In the genomic region with DNA sequence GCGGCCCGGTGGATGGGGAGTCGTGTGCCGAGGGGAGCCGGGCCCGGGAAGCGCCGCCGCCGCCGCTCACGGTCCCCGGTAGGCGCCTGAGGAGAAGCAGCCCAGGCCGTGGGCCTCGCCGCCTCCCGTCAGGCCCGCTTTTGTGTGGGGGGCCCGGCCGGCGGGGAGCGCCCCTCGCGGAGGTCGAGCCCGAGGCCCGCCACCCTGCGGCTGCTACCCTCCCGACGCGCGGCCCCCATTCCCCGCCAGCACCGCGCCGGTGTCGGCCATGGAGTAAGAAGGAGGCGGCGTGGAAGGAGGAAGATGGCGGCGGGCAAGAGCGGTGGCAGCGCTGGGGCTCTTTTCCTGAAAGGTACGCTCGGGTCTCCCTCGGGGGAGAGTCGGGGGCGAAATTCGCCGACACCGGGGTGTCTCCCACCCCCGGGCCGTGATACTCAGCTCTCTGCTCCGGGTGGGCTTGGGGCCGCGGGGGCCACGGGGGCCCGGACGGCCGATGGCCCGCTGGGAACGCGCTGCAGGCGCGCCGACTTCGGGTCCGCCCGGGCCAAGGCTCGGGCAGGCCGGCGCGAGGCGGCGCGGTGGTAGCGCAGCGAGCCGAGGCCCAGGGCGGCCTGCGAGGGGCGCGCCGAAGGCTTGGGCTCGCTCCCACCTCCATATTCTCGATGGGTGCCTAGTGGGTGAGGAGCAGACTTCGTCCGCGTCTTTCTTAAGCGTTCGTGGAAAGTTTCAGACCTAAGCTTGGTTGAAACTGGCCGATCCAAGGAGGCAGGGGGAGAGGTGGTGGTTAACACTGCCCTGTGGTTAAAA, we compare ENCODE assay signal across 8 mouse cellular contexts. TPM values are rescaled to one million over a fixed set of nuclear protein-coding genes. Genes with fewer than 3 reads are reported as not detected.
DNase-seq lines count a peak whose midpoint lies in the region; ATAC-seq lines count a peak whose summit lies in the region.

No protein-coding gene starts in this region.

- 0 out of 2 replicates have a peak, but pooled peaks cover 5% of the 10 kb centered on the region for H3K36me3 ChIP-seq in embryonic facial prominence, embryonic 10.5 days (replicated peaks)
- no peaks in the 10 kb centered on the region for H3K36me3 ChIP-seq in limb, embryonic 11.5 days (ENCODE audit: control insufficient read depth, insufficient read depth, low read length)
- H3K36me3 ChIP-seq in midbrain, embryonic 12.5 days, result no peaks in the 10 kb centered on the region

- peak overlapping the region; percentile 43 for H3K4me2 ChIP-seq in limb, embryonic 11.5 days (ENCODE audit: low read depth, severe bottlenecking)
- H3K4me2 ChIP-seq in midbrain, embryonic 12.5 days (replicated peaks), result peak overlapping the region; percentile 56

- WGBS in embryonic facial prominence, embryonic 10.5 days, result under 1% methylated on average over 89 of the region's 93 CpGs
- under 1% methylated on average over 71 of the region's 93 CpGs for WGBS in limb, embryonic 11.5 days
- under 1% methylated on average over 84 of the region's 93 CpGs for WGBS in midbrain, embryonic 12.5 days

- H3K4me3 ChIP-seq in embryonic facial prominence, embryonic 10.5 days, result peak overlapping the region; percentile 97
- H3K4me3 ChIP-seq in limb, embryonic 11.5 days (ENCODE audit: low read depth, low read length), result peak overlapping the region; percentile 93
- peak overlapping the region; percentile 90 for H3K4me3 ChIP-seq in midbrain, embryonic 12.5 days

- ATAC-seq in limb, embryonic 11.5 days (ENCODE audit: insufficient number of reproducible peaks, low FRiP score, low TSS enrichment, low read depth), result peak; percentile 84
- peak; percentile 88 for ATAC-seq in midbrain, embryonic 12.5 days (ENCODE audit: low FRiP score, low read depth)

- H3K27me3 ChIP-seq in embryonic facial prominence, embryonic 10.5 days (replicated peaks; ENCODE audit: low read depth, poor library complexity, severe bottlenecking), result no peaks in the 10 kb centered on the region
- no peaks in the 10 kb centered on the region for H3K27me3 ChIP-seq in limb, embryonic 11.5 days (ENCODE audit: control insufficient read depth, insufficient read depth, low read length)
- H3K27me3 ChIP-seq in midbrain, embryonic 12.5 days, result no peaks in the 10 kb centered on the region

- peak; percentile 79 for DNase-seq in adrenal gland, postnatal 10 days
- peak; percentile 81 for DNase-seq in embryonic facial prominence, embryonic 10.5 days (ENCODE audit: low spot score)
- DNase-seq in heart, adult 11 months, result peak; percentile 96
- DNase-seq in kidney, adult 11 months, result peak; percentile 49
- DNase-seq in limb, embryonic 11.5 days (ENCODE audit: low spot score), result peak; percentile 81
- DNase-seq in right cerebral cortex, postnatal 4 days, result peak; percentile 65
- peak; percentile 66 to 73 for DNase-seq in urinary bladder, postnatal 4 days (ENCODE audit: low spot score in 2 of 2)

- H3K9ac ChIP-seq in limb, embryonic 11.5 days (ENCODE audit: low read length), result peak overlapping the region; percentile 99
- H3K9ac ChIP-seq in midbrain, embryonic 12.5 days (replicated peaks), result peak overlapping the region; percentile 99

- H3K9me3 ChIP-seq in embryonic facial prominence, embryonic 10.5 days, result peaks cover 11% of the 10 kb centered on the region; the same call in 1 of the 2 replicates
- H3K9me3 ChIP-seq in limb, embryonic 11.5 days (ENCODE audit: control insufficient read depth, low read length), result no peaks in the 10 kb centered on the region
- H3K9me3 ChIP-seq in midbrain, embryonic 12.5 days, result peaks cover 8% of the 10 kb centered on the region; the same call in 1 of the 2 replicates

- peaks cover 26% of the 10 kb centered on the region for H3K4me1 ChIP-seq in embryonic facial prominence, embryonic 10.5 days
- no peaks in the 10 kb centered on the region for H3K4me1 ChIP-seq in limb, embryonic 11.5 days (ENCODE audit: control insufficient read depth, insufficient read depth, low read length)
- H3K4me1 ChIP-seq in midbrain, embryonic 12.5 days, result peaks cover 29% of the 10 kb centered on the region

- peak overlapping the region; percentile 100 for H3K27ac ChIP-seq in embryonic facial prominence, embryonic 10.5 days (replicated peaks)
- peak overlapping the region; percentile 99 for H3K27ac ChIP-seq in limb, embryonic 11.5 days (replicated peaks; ENCODE audit: low read depth, low read length)
- H3K27ac ChIP-seq in midbrain, embryonic 12.5 days (replicated peaks), result peak overlapping the region; percentile 99

RNA-seq across cellular contexts. Expression of a gene that starts 0.7 kb away (rescaled TPM):
- 100 to 1,000 TPM; 103 to 107 TPM for total RNA-seq in adrenal gland, postnatal 10 days (2021)
- 50.9 and 55.3 TPM in 2 replicates for polyA plus RNA-seq in embryonic facial prominence, embryonic 10.5 days (2016; fragmentation: Nextera tagmentation; extraction: Ambion mirVana)
- 67.1 and 71.4 TPM in 2 replicates for polyA plus RNA-seq in limb, embryonic 11.5 days (2014; fragmentation: Nextera tagmentation; extraction: Ambion mirVana)
- polyA plus RNA-seq in midbrain, embryonic 12.5 days (2016; fragmentation: Nextera tagmentation; extraction: Ambion mirVana), result 75.7 and 85.2 TPM in 2 replicates

RNA-seq across cellular contexts. Expression of a gene that starts 54.8 kb away (rescaled TPM):
- 10 to 100 TPM; 39.6 to 46.6 TPM for total RNA-seq in adrenal gland, postnatal 10 days (2021)
- 2.9 and 3.3 TPM in 2 replicates for polyA plus RNA-seq in embryonic facial prominence, embryonic 10.5 days (2016; fragmentation: Nextera tagmentation; extraction: Ambion mirVana)
- polyA plus RNA-seq in limb, embryonic 11.5 days (2014; fragmentation: Nextera tagmentation; extraction: Ambion mirVana), result 1.2 and 1.5 TPM in 2 replicates
- polyA plus RNA-seq in midbrain, embryonic 12.5 days (2016; fragmentation: Nextera tagmentation; extraction: Ambion mirVana), result 8.3 and 11.0 TPM in 2 replicates

Comparison
In these comparisons a context has a peak if more than half of its experiments do, and no peak if none do; other contexts are left out.
1. Peak in every context shown above with its lines: DNase-seq, ATAC-seq, H3K4me3 ChIP-seq and H3K27ac ChIP-seq.